Comparison of ENCODE assay signal across 16 mouse cellular contexts in genomic region chr5:53249431-53250061, GRCm38 (mm10). TPM values are rescaled to one million over a fixed set of nuclear protein-coding genes. Genes with fewer than 3 reads are reported as not detected.
DNase-seq lines count a peak whose midpoint lies in the region; ATAC-seq and TF ChIP-seq lines count a peak whose summit lies in the region.
"Had no signal": no experiment of that assay in that cellular context is flagged by ENCODE, and none has a peak within 500 bp of the region (broad histone marks: within the 10 kb centered on the region; RNA-seq: fewer than 3 reads in every experiment).

No protein-coding gene starts in this region.

- peak; percentile 81 for ATAC-seq in kidney, postnatal 0 days (replicated peaks; ENCODE audit: low FRiP score, low read depth)
- 0 out of 2 replicates have a peak, but pooled peaks have one; percentile 41 for ATAC-seq in embryonic facial prominence, embryonic 15.5 days (ENCODE audit: insufficient number of reproducible peaks, low FRiP score, low TSS enrichment, low read depth)
- ATAC-seq in forebrain, postnatal 0 days: peak; percentile 76
- peak; percentile 81 for ATAC-seq in midbrain, embryonic 13.5 days
- ATAC-seq: inflammation-experienced regulatory T-cells, adult 6 months had no signal

- no peaks in the 10 kb centered on the region for H3K9me3 ChIP-seq in kidney, postnatal 0 days (replicated peaks; ENCODE audit: low read length)
- H3K9me3 ChIP-seq in embryonic facial prominence, embryonic 15.5 days (replicated peaks): no peaks in the 10 kb centered on the region
- no peaks in the 10 kb centered on the region for H3K9me3 ChIP-seq in forebrain, postnatal 0 days (ENCODE audit: low read length)
- no peaks in the 10 kb centered on the region for H3K9me3 ChIP-seq in midbrain, embryonic 13.5 days
- H3K9me3 ChIP-seq: heart, embryonic 13.5 days; limb, embryonic 15.5 days had no signal

- no peaks in the 10 kb centered on the region for H3K4me1 ChIP-seq in kidney, postnatal 0 days (replicated peaks; ENCODE audit: insufficient read depth, low read length)
- no peaks in the 10 kb centered on the region for H3K4me1 ChIP-seq in embryonic facial prominence, embryonic 15.5 days
- H3K4me1 ChIP-seq in forebrain, postnatal 0 days (ENCODE audit: insufficient read depth): no peaks in the 10 kb centered on the region
- H3K4me1 ChIP-seq in midbrain, embryonic 13.5 days (replicated peaks): peaks cover 9% of the 10 kb centered on the region; the same call in 1 of the 2 replicates
- H3K4me1 ChIP-seq in thymus, adult 2 months (replicated peaks; ENCODE audit: control insufficient read depth, insufficient read depth, low read length): no peaks in the 10 kb centered on the region

- peak; percentile 71 for DNase-seq in kidney, postnatal 0 days (ENCODE audit: low spot score)
- no peak for DNase-seq in kidney, adult 8-10 months
- peak; percentile 59 for DNase-seq in forebrain, postnatal 0 days
- DNase-seq in heart, postnatal 4 days: no peak
- no peak for DNase-seq in thymus, adult 2 months
- DNase-seq in frontal cortex, postnatal 36 days (ENCODE audit: low spot score in 2 of 2): no peak
- DNase-seq: cerebellum, adult 11 months; lung, adult 18-20 months; thymus, postnatal 36 days had no signal

- TF ChIP-seq CTCF in kidney, postnatal 0 days (IDR thresholded peaks at IDR 0.05; ENCODE audit: low read depth): no peak
- TF ChIP-seq CTCF in forebrain, postnatal 0 days (IDR thresholded peaks at IDR 0.05; ENCODE audit: low read depth): no peak
- no peak for TF ChIP-seq CTCF in thymus, adult 2 months (IDR thresholded peaks at IDR 0.05; ENCODE audit: borderline replicate concordance, control insufficient read depth, extremely low read depth, insufficient read depth, low read length, poor library complexity)

- TF ChIP-seq POLR2A in thymus, adult 2 months (IDR thresholded peaks at IDR 0.05; ENCODE audit: control insufficient read depth, extremely low read depth, insufficient read depth, low read length, poor library complexity): no peak

- H3K27ac ChIP-seq in kidney, postnatal 0 days: no peak overlapping the region
- no peak overlapping the region for H3K27ac ChIP-seq in embryonic facial prominence, embryonic 15.5 days (replicated peaks)
- no peak overlapping the region for H3K27ac ChIP-seq in forebrain, postnatal 0 days (ENCODE audit: low read depth, low read length)
- H3K27ac ChIP-seq in midbrain, embryonic 13.5 days: no peak overlapping the region
- no peak overlapping the region for H3K27ac ChIP-seq in thymus, adult 2 months (ENCODE audit: control insufficient read depth, insufficient read depth, low read length)
- H3K27ac ChIP-seq: heart, embryonic 13.5 days; limb, embryonic 15.5 days had no signal

- 43% methylated on average over 4 of the region's 4 CpGs for WGBS in kidney, postnatal 0 days
- 73% methylated on average over 4 of the region's 4 CpGs for WGBS in embryonic facial prominence, embryonic 15.5 days
- WGBS in forebrain, postnatal 0 days: 53% methylated on average over 4 of the region's 4 CpGs
- WGBS in midbrain, embryonic 13.5 days: 53% methylated on average over 4 of the region's 4 CpGs
- 82% methylated on average over 4 of the region's 4 CpGs for WGBS in thymus, adult 2 months

- H3K36me3 ChIP-seq in kidney, postnatal 0 days (ENCODE audit: insufficient read depth, low read length): no peaks in the 10 kb centered on the region
- no peaks in the 10 kb centered on the region for H3K36me3 ChIP-seq in embryonic facial prominence, embryonic 15.5 days
- H3K36me3 ChIP-seq in forebrain, postnatal 0 days (ENCODE audit: insufficient read depth): no peaks in the 10 kb centered on the region
- H3K36me3 ChIP-seq in midbrain, embryonic 13.5 days: no peaks in the 10 kb centered on the region
- no peaks in the 10 kb centered on the region for H3K36me3 ChIP-seq in thymus, adult 2 months (ENCODE audit: control insufficient read depth, insufficient read depth, low read length)
- H3K36me3 ChIP-seq: heart, embryonic 13.5 days; limb, embryonic 15.5 days had no signal

- no peak overlapping the region for H3K4me2 ChIP-seq in kidney, postnatal 0 days (ENCODE audit: low read length)
- H3K4me2 ChIP-seq in embryonic facial prominence, embryonic 15.5 days (replicated peaks): no peak overlapping the region
- H3K4me2 ChIP-seq in forebrain, postnatal 0 days (ENCODE audit: low read depth): no peak overlapping the region
- H3K4me2 ChIP-seq in midbrain, embryonic 13.5 days (replicated peaks): no peak overlapping the region
- H3K4me2 ChIP-seq: heart, embryonic 13.5 days; limb, embryonic 15.5 days had no signal

- H3K4me3 ChIP-seq in kidney, postnatal 0 days (replicated peaks; ENCODE audit: low read depth, low read length): no peak overlapping the region
- no peak overlapping the region for H3K4me3 ChIP-seq in embryonic facial prominence, embryonic 15.5 days (replicated peaks)
- H3K4me3 ChIP-seq in forebrain, postnatal 0 days (ENCODE audit: low read depth, low read length): no peak overlapping the region
- H3K4me3 ChIP-seq in midbrain, embryonic 13.5 days (replicated peaks): no peak overlapping the region
- no peak overlapping the region for H3K4me3 ChIP-seq in thymus, adult 2 months (ENCODE audit: control insufficient read depth, insufficient read depth, low read length)
- H3K4me3 ChIP-seq: erythroblast, embryonic 14.5 days; heart, embryonic 13.5 days; limb, embryonic 15.5 days had no signal

- no peaks in the 10 kb centered on the region for H3K27me3 ChIP-seq in kidney, postnatal 0 days (ENCODE audit: insufficient read depth, low read length)
- H3K27me3 ChIP-seq in embryonic facial prominence, embryonic 15.5 days: peaks cover 17% of the 10 kb centered on the region
- H3K27me3 ChIP-seq in forebrain, postnatal 0 days (ENCODE audit: insufficient read depth, low read length): no peaks in the 10 kb centered on the region
- peaks cover 13% of the 10 kb centered on the region for H3K27me3 ChIP-seq in midbrain, embryonic 13.5 days
- H3K27me3 ChIP-seq in thymus, adult 2 months (ENCODE audit: control insufficient read depth, insufficient read depth, low read length): no peaks in the 10 kb centered on the region
- H3K27me3 ChIP-seq: heart, embryonic 13.5 days; limb, embryonic 15.5 days had no signal

- no peak overlapping the region for H3K9ac ChIP-seq in kidney, postnatal 0 days (ENCODE audit: low read depth, low read length)
- no peak overlapping the region for H3K9ac ChIP-seq in embryonic facial prominence, embryonic 15.5 days
- no peak overlapping the region for H3K9ac ChIP-seq in forebrain, postnatal 0 days
- no peak overlapping the region for H3K9ac ChIP-seq in midbrain, embryonic 13.5 days (replicated peaks)
- H3K9ac ChIP-seq: heart, embryonic 13.5 days; limb, embryonic 15.5 days had no signal

RNA-seq across cellular contexts. Expression of gene Smim20, which starts 17.3 kb away (rescaled TPM):
- 135 and 143 TPM in 2 replicates for polyA plus RNA-seq in kidney, postnatal 0 days (2015; fragmentation: Nextera tagmentation; extraction: Ambion mirVana)
- polyA plus RNA-seq in embryonic facial prominence, embryonic 15.5 days (2015; fragmentation: Nextera tagmentation; extraction: Ambion mirVana): 84.1 and 86.9 TPM in 2 replicates
- 45.0 and 53.1 TPM in 2 replicates for total RNA-seq in forebrain, postnatal 0 days (2014; rRNA removed)
- polyA plus RNA-seq in forebrain, postnatal 0 days (2015; fragmentation: Nextera tagmentation; extraction: Ambion mirVana): 75.2 and 82.4 TPM in 2 replicates
- polyA plus RNA-seq in midbrain, embryonic 13.5 days (2015; fragmentation: Nextera tagmentation; extraction: Ambion mirVana): 72.3 and 75.8 TPM in 2 replicates
- total RNA-seq in heart, postnatal 4 days (2021): 100 to 1,000 TPM in 1 of 2 experiments, 10 to 100 TPM in 1; 92.9 to 102 TPM
- polyA plus RNA-seq in thymus, adult 2 months (2012; rRNA removed): 37.4 and 52.3 TPM in 2 replicates

RNA-seq across cellular contexts. Expression of gene Sel1l3, which starts 35.8 kb away (rescaled TPM):
- 11.1 and 11.8 TPM in 2 replicates for polyA plus RNA-seq in kidney, postnatal 0 days (2015; fragmentation: Nextera tagmentation; extraction: Ambion mirVana)
- 4.0 TPM in 2 replicates for polyA plus RNA-seq in embryonic facial prominence, embryonic 15.5 days (2015; fragmentation: Nextera tagmentation; extraction: Ambion mirVana)
- total RNA-seq in forebrain, postnatal 0 days (2014; rRNA removed): 28.7 and 28.8 TPM in 2 replicates
- polyA plus RNA-seq in forebrain, postnatal 0 days (2015; fragmentation: Nextera tagmentation; extraction: Ambion mirVana): 5.7 and 6.2 TPM in 2 replicates
- polyA plus RNA-seq in midbrain, embryonic 13.5 days (2015; fragmentation: Nextera tagmentation; extraction: Ambion mirVana): 3.2 and 3.8 TPM in 2 replicates
- total RNA-seq in heart, postnatal 4 days (2021): 1 to 10 TPM in 1 of 2 experiments, under 1 TPM in 1; 0.95 to 1.4 TPM
- polyA plus RNA-seq in thymus, adult 2 months (2012; rRNA removed): 1.9 and 2.4 TPM in 2 replicates
- total RNA-seq: MEL had no signal
- polyA plus RNA-seq: erythroblast, embryonic 14.5 days had no signal

Comparison
In these comparisons a context has a peak if more than half of its experiments do, and no peak if none do; other contexts are left out.
1. DNase-seq: peak in kidney, postnatal 0 days (single experiment) and forebrain, postnatal 0 days (single experiment); none in kidney, adult 8-10 months (0 of 2), heart, postnatal 4 days (single experiment), thymus, adult 2 months (single experiment) and frontal cortex, postnatal 36 days (0 of 2).
2. Peak in every context shown above with its lines, with median percentiles within 50 percentile points of each other: ATAC-seq.